Mouse (Mus musculus): ENCODE measurements around the gene Zkscan7. TPM values are rescaled to one million over a fixed set of nuclear protein-coding genes. Genes with fewer than 3 reads are reported as not detected.
A peak's percentile ranks its signal among the peaks of the same experiment; 100 is the strongest.

Zkscan7 gene
- polyA plus RNA-seq, 1 experiment from 2014 or later: 4.5 TPM

GRCm38 (mm10) chr9:122922936-122923381, 37.5 kb downstream of the Zkscan7 start, which contains the start of gene Zfp105:
TSS of gene Zfp105 (plus strand) at chr9:122923072.
- peaks cover 32% of the 10 kb centered on the region for H3K36me3 ChIP-seq
- peak within 1 kb of the TSS; percentile 90 for H3K27ac ChIP-seq
- H3K27me3 ChIP-seq: peaks cover 15% of the 10 kb centered on the region
- peak within 1 kb of the TSS; percentile 61 for H3K4me2 ChIP-seq
- no peaks in the 10 kb centered on the region for H3K9me3 ChIP-seq
- H3K9ac ChIP-seq: peak within 1 kb of the TSS; percentile 97
- peak; percentile 99 for ATAC-seq (ENCODE audit: low FRiP score)
- under 1% methylated on average over 43 of the region's 43 CpGs for WGBS
- H3K4me3 ChIP-seq: peak within 1 kb of the TSS; percentile 80
- peaks cover 5% of the 10 kb centered on the region for H3K4me1 ChIP-seq (replicated peaks)

- Histone ChIP-seq H3K4me3 (no peak overlapping the region), H3K4me1 (replicated peaks) (peaks cover under 1% of the 10 kb centered on the region), H3K27me3 (no peaks in the 10 kb centered on the region), H3K9me3 (no peaks in the 10 kb centered on the region), H3K36me3 (peaks cover 83% of the 10 kb centered on the region), H3K9ac (no peak overlapping the region), H3K4me2 (no peak overlapping the region), H3K27ac (no peak overlapping the region)
- 97% methylated on average over 3 of the region's 3 CpGs for WGBS
- no peak for ATAC-seq (ENCODE audit: low FRiP score)
Observed at GRCm38 (mm10) chr9:122928915-122929314, 43.4 kb downstream of the Zkscan7 start.

Other genes starting within 250 kb of the Zkscan7 start
- not detected in 2 replicates for gene Topaz1, start 138.3 kb upstream of the Zkscan7 start, polyA plus RNA-seq (2015; fragmentation: Nextera tagmentation; extraction: Ambion mirVana)
- gene Tcaim, start 80.1 kb upstream of the Zkscan7 start, polyA plus RNA-seq (2015; fragmentation: Nextera tagmentation; extraction: Ambion mirVana): 7.4 and 7.9 TPM in 2 replicates
- gene Gm35549, start 41.6 kb upstream of the Zkscan7 start, polyA plus RNA-seq (2015; fragmentation: Nextera tagmentation; extraction: Ambion mirVana): 0.51 and 0.56 TPM in 2 replicates
- 96.8 and 102 TPM in 2 replicates for gene Zfp445, start 19.7 kb upstream of the Zkscan7 start, polyA plus RNA-seq (2015; fragmentation: Nextera tagmentation; extraction: Ambion mirVana)
- 24.8 and 24.9 TPM in 2 replicates for gene Zfp105, start 37.4 kb downstream of the Zkscan7 start, polyA plus RNA-seq (2015; fragmentation: Nextera tagmentation; extraction: Ambion mirVana)
- gene 1110059G10Rik, start 65.3 kb downstream of the Zkscan7 start, polyA plus RNA-seq (2015; fragmentation: Nextera tagmentation; extraction: Ambion mirVana): 32.1 and 34.9 TPM in 2 replicates
- 14.8 and 16.6 TPM in 2 replicates for gene Kif15, start 65.4 kb downstream of the Zkscan7 start, polyA plus RNA-seq (2015; fragmentation: Nextera tagmentation; extraction: Ambion mirVana)
- 23.8 and 25.0 TPM in 2 replicates for gene Tmem42, start 135.6 kb downstream of the Zkscan7 start, polyA plus RNA-seq (2015; fragmentation: Nextera tagmentation; extraction: Ambion mirVana)
- gene Tgm4, start 149.0 kb downstream of the Zkscan7 start, polyA plus RNA-seq (2015; fragmentation: Nextera tagmentation; extraction: Ambion mirVana): 0.48 and 0.55 TPM in 2 replicates
- gene Zdhhc3, start 227.5 kb downstream of the Zkscan7 start, polyA plus RNA-seq (2015; fragmentation: Nextera tagmentation; extraction: Ambion mirVana): 81.8 TPM in 2 replicates
- 75.8 and 78.1 TPM in 2 replicates for gene Exosc7, start 227.5 kb downstream of the Zkscan7 start, polyA plus RNA-seq (2015; fragmentation: Nextera tagmentation; extraction: Ambion mirVana)